Mouse (Mus musculus) limb, embryonic 11.5 days (tissue): ENCODE results near the gene Vac14. TPM values are rescaled to one million over a fixed set of nuclear protein-coding genes. Genes with fewer than 3 reads are reported as not detected.

Source experiments
- ATAC-seq: fragments of 200-750 bp; cut with Nextera tagmentation; 2 replicates; pipeline ENCODE4 v1.8.0; 2017; ENCODE audit warnings: low read depth; ENCODE audit not compliant: insufficient number of reproducible peaks, low FRiP score, low TSS enrichment
- DNase-seq: peaks from one replicate; pipeline ENCODE4 v3.0.0-alpha.2; 2015; ENCODE audit warnings: low spot score
- H3K27ac ChIP-seq: fragments of 300-500 bp; sonication (generic); replicated peaks from 2 replicates; pipeline ENCODE4 v1.5.1; 2014; ENCODE audit warnings: low read depth, mild to moderate bottlenecking, low read length
- H3K27me3 ChIP-seq: fragments of 300-500 bp; sonication (generic); 2 replicates; pipeline ENCODE4 v1.6.1; 2014; ENCODE audit warnings: mild to moderate bottlenecking, low read length, mixed read lengths; ENCODE audit not compliant: control insufficient read depth, insufficient read depth
- H3K36me3 ChIP-seq: fragments of 300-500 bp; sonication (generic); 2 replicates; pipeline ENCODE4 v1.6.1; 2014; ENCODE audit warnings: mild to moderate bottlenecking, low read length, moderate library complexity, mixed read lengths; ENCODE audit not compliant: control insufficient read depth, insufficient read depth
- H3K4me1 ChIP-seq: fragments of 300-500 bp; sonication (generic); 2 replicates; pipeline ENCODE4 v1.6.1; 2014; ENCODE audit warnings: low read length, mixed read lengths; ENCODE audit not compliant: control insufficient read depth, insufficient read depth
- H3K4me2 ChIP-seq: fragments of 300-500 bp; sonication (generic); 2 replicates; pipeline ENCODE4 v1.6.1; 2014; ENCODE audit warnings: low read depth, mild to moderate bottlenecking, moderate library complexity; ENCODE audit not compliant: severe bottlenecking
- H3K4me3 ChIP-seq: fragments of 300-500 bp; sonication (generic); 2 replicates; pipeline ENCODE4 v1.5.1; 2014; ENCODE audit warnings: low read depth, low read length
- H3K9ac ChIP-seq: fragments of 300-500 bp; sonication (generic); 2 replicates; pipeline ENCODE4 v1.6.1; 2014; ENCODE audit warnings: mild to moderate bottlenecking, low read length
- H3K9me3 ChIP-seq: fragments of 300-500 bp; sonication (generic); 2 replicates; pipeline ENCODE4 v1.6.1; 2016; ENCODE audit warnings: low read length; ENCODE audit not compliant: control insufficient read depth
- WGBS: fragments of 180-500 bp; shearing (Covaris S2); extraction: QIAGEN DNeasy Blood & Tissue Kit; methylation state at CpG from one replicate; pipeline ENCODE4 v1.1.7; 2014; 5-methylcytosine and 5-hydroxymethylcytosine counted together
- polyA plus RNA-seq: library from polyadenylated mRNA; unstranded; fragments of >200 nt; fragmentation: Nextera tagmentation; extraction: Ambion mirVana; gene quantifications from 2 replicates; pipeline ENCODE4 v1.2.1, GENCODE M21; 2014

Gene Vac14
- polyA plus RNA-seq, 1 experiment from 2014 or later = 30.5 TPM

GRCm38 (mm10) chr8:110677174-110677660, 58.8 kb downstream of the Vac14 start:
- no peak overlapping the region for H3K4me2 ChIP-seq
- peaks cover 5% of the 10 kb centered on the region; the same call in 1 of the 2 replicates for H3K36me3 ChIP-seq
- no peak overlapping the region for H3K4me3 ChIP-seq
- H3K27me3 ChIP-seq = no peaks in the 10 kb centered on the region
- WGBS = 90% methylated on average over 5 of the region's 5 CpGs
- 0 out of 2 replicates have a peak overlapping the region, but pooled peaks have one; percentile 59 for H3K27ac ChIP-seq
- 0 out of 2 replicates have a peak, but pooled peaks cover 6% of the 10 kb centered on the region for H3K4me1 ChIP-seq
- ATAC-seq = no peak
- no peak overlapping the region for H3K9ac ChIP-seq
- H3K9me3 ChIP-seq = no peaks in the 10 kb centered on the region
- no peak for DNase-seq

GRCm38 (mm10) chr8:110678989-110679388, 60.6 kb downstream of the Vac14 start:
- WGBS = 71% methylated on average over 3 of the region's 3 CpGs
- Histone ChIP-seq H3K27me3 (no peaks in the 10 kb centered on the region), H3K9me3 (no peaks in the 10 kb centered on the region), H3K4me1 (0 out of 2 replicates have a peak, but pooled peaks cover 6% of the 10 kb centered on the region), H3K9ac (no peak overlapping the region), H3K4me2 (no peak overlapping the region), H3K27ac (no peak overlapping the region), H3K36me3 (0 out of 2 replicates have a peak, but pooled peaks cover 3% of the 10 kb centered on the region), H3K4me3 (no peak overlapping the region)
- DNase-seq (no peak), ATAC-seq (no peak)

- ATAC-seq (no peak), DNase-seq (no peak)
- no peaks in the 10 kb centered on the region for H3K27me3 ChIP-seq
- H3K4me1 ChIP-seq = no peaks in the 10 kb centered on the region
- H3K9me3 ChIP-seq = no peaks in the 10 kb centered on the region
- peaks cover 4% of the 10 kb centered on the region; the same call in 1 of the 2 replicates for H3K36me3 ChIP-seq
- no peak overlapping the region for H3K4me3 ChIP-seq
- H3K9ac ChIP-seq = no peak overlapping the region
- no peak overlapping the region for H3K27ac ChIP-seq
- no peak overlapping the region for H3K4me2 ChIP-seq
- 93% methylated on average over 5 of the region's 5 CpGs for WGBS
Measured at GRCm38 (mm10) chr8:110687726-110688125, 69.3 kb downstream of the Vac14 start.

GRCm38 (mm10) chr8:110689961-110690360, 71.6 kb downstream of the Vac14 start:
- no peak for ATAC-seq
- H3K4me1 ChIP-seq = no peaks in the 10 kb centered on the region
- 89% methylated on average over 9 of the region's 9 CpGs for WGBS
- no peaks in the 10 kb centered on the region; the same call in 1 of the 2 replicates for H3K36me3 ChIP-seq
- no peak overlapping the region for H3K9ac ChIP-seq
- H3K4me2 ChIP-seq = no peak overlapping the region
- no peak overlapping the region for H3K27ac ChIP-seq
- H3K4me3 ChIP-seq = no peak overlapping the region
- no peaks in the 10 kb centered on the region for H3K9me3 ChIP-seq
- DNase-seq = no peak
- no peaks in the 10 kb centered on the region for H3K27me3 ChIP-seq

- WGBS = 81% methylated on average over 5 of the region's 5 CpGs
- Histone ChIP-seq H3K27me3 (no peaks in the 10 kb centered on the region), H3K4me2 (no peak overlapping the region), H3K9me3 (no peaks in the 10 kb centered on the region), H3K9ac (no peak overlapping the region), H3K27ac (no peak overlapping the region), H3K4me1 (no peaks in the 10 kb centered on the region), H3K4me3 (no peak overlapping the region), H3K36me3 (peaks cover 2% of the 10 kb centered on the region; the same call in 1 of the 2 replicates)
- ATAC-seq = no peak
- no peak for DNase-seq
Measured at GRCm38 (mm10) chr8:110694226-110694625, 75.8 kb downstream of the Vac14 start.

- Histone ChIP-seq H3K9me3 (no peaks in the 10 kb centered on the region), H3K27ac (no peak overlapping the region), H3K9ac (no peak overlapping the region), H3K36me3 (peaks cover 2% of the 10 kb centered on the region; the same call in 1 of the 2 replicates), H3K4me3 (no peak overlapping the region), H3K27me3 (no peaks in the 10 kb centered on the region), H3K4me1 (no peaks in the 10 kb centered on the region), H3K4me2 (no peak overlapping the region)
- ATAC-seq = no peak
- DNase-seq = no peak
- WGBS = 92% methylated on average over 4 of the region's 4 CpGs
Measured at GRCm38 (mm10) chr8:110694826-110695225, 76.4 kb downstream of the Vac14 start.

- no peak overlapping the region for H3K9ac ChIP-seq
- H3K36me3 ChIP-seq = peaks cover 2% of the 10 kb centered on the region; the same call in 1 of the 2 replicates
- H3K27ac ChIP-seq = no peak overlapping the region
- no peaks in the 10 kb centered on the region for H3K9me3 ChIP-seq
- DNase-seq = no peak
- H3K27me3 ChIP-seq = no peaks in the 10 kb centered on the region
- H3K4me3 ChIP-seq = no peak overlapping the region
- H3K4me2 ChIP-seq = no peak overlapping the region
- 90% methylated on average over 5 of the region's 5 CpGs for WGBS
- no peak for ATAC-seq
- H3K4me1 ChIP-seq = no peaks in the 10 kb centered on the region
Measured at GRCm38 (mm10) chr8:110695431-110695830, 77.0 kb downstream of the Vac14 start.

- Histone ChIP-seq H3K4me1 (no peaks in the 10 kb centered on the region), H3K27me3 (no peaks in the 10 kb centered on the region), H3K36me3 (peaks cover 2% of the 10 kb centered on the region; the same call in 1 of the 2 replicates), H3K9ac (no peak overlapping the region), H3K9me3 (no peaks in the 10 kb centered on the region), H3K4me2 (no peak overlapping the region), H3K27ac (no peak overlapping the region), H3K4me3 (no peak overlapping the region)
- no peak for ATAC-seq
- DNase-seq = no peak
- WGBS = 89% methylated on average over 4 of the region's 4 CpGs
Measured at GRCm38 (mm10) chr8:110696051-110696450, 77.7 kb downstream of the Vac14 start.

GRCm38 (mm10) chr8:110697571-110697970, 79.2 kb downstream of the Vac14 start:
- peaks cover 2% of the 10 kb centered on the region; the same call in 1 of the 2 replicates for H3K36me3 ChIP-seq
- ATAC-seq = no peak
- 90% methylated on average over 5 of the region's 5 CpGs for WGBS
- no peak overlapping the region for H3K27ac ChIP-seq
- no peak overlapping the region for H3K4me2 ChIP-seq
- no peak for DNase-seq
- no peak overlapping the region for H3K9ac ChIP-seq
- H3K4me1 ChIP-seq = no peaks in the 10 kb centered on the region
- H3K9me3 ChIP-seq = no peaks in the 10 kb centered on the region
- H3K4me3 ChIP-seq = no peak overlapping the region
- H3K27me3 ChIP-seq = no peaks in the 10 kb centered on the region
